Mouse (Mus musculus) lung, postnatal 0 days (tissue): ENCODE measurements around the gene Apoc1. TPM values are rescaled to one million over a fixed set of nuclear protein-coding genes. Genes with fewer than 3 reads are reported as not detected.

ENCODE experiments used
- ATAC-seq: fragments of 200-750 bp; cut with Nextera tagmentation; 2 replicates; pipeline ENCODE4 v1.8.0; 2017; ENCODE audit warnings: moderate library complexity
- DNase-seq: peaks from one replicate; pipeline ENCODE4 v3.0.0-alpha.2; 2016; ENCODE audit warnings: low spot score
- H3K27ac ChIP-seq: fragments of 300-500 bp; sonication (generic); 2 replicates; pipeline ENCODE4 v1.5.1; 2014; ENCODE audit warnings: antibody characterized with exemption, mild to moderate bottlenecking, low read length, mixed read lengths
- H3K27me3 ChIP-seq: fragments of 300-500 bp; sonication (generic); replicated peaks from 2 replicates; pipeline ENCODE4 v1.6.1; 2014; ENCODE audit warnings: low read length, mixed read lengths; ENCODE audit not compliant: insufficient read depth
- H3K36me3 ChIP-seq: fragments of 300-500 bp; sonication (generic); 2 replicates; pipeline ENCODE4 v1.6.1; 2014; ENCODE audit warnings: low read length, mixed read lengths; ENCODE audit not compliant: insufficient read depth
- H3K4me1 ChIP-seq: fragments of 300-500 bp; sonication (generic); 2 replicates; pipeline ENCODE4 v1.6.1; 2014; ENCODE audit warnings: antibody characterized with exemption, low read depth, low read length, mixed read lengths; ENCODE audit not compliant: insufficient read depth
- H3K4me2 ChIP-seq: fragments of 300-500 bp; sonication (generic); replicated peaks from 2 replicates; pipeline ENCODE4 v1.6.1; 2014; ENCODE audit warnings: low read depth, mild to moderate bottlenecking, low read length, moderate library complexity, mixed read lengths
- H3K4me3 ChIP-seq: fragments of 300-500 bp; sonication (generic); 2 replicates; pipeline ENCODE4 v1.5.1; 2014; ENCODE audit warnings: low read depth, low read length
- H3K9ac ChIP-seq: fragments of 300-500 bp; sonication (generic); replicated peaks from 2 replicates; pipeline ENCODE4 v1.6.1; 2014; ENCODE audit warnings: low read depth, mild to moderate bottlenecking
- H3K9me3 ChIP-seq: fragments of 300-500 bp; sonication (generic); 2 replicates; pipeline ENCODE4 v1.6.1; 2016; ENCODE audit warnings: low read length, mixed read lengths
- CTCF ChIP-seq: IDR thresholded peaks from 2 replicates; pipeline ENCODE4 v1.5.1; 2016; ENCODE audit warnings: antibody characterized with exemption, mild to moderate bottlenecking
- EP300 ChIP-seq: IDR thresholded peaks from 2 replicates; pipeline ENCODE4 v1.6.1; 2016; ENCODE audit warnings: antibody characterized with exemption, mild to moderate bottlenecking, control low read depth
- WGBS: fragments of 180-500 bp; shearing (Covaris S2); extraction: QIAGEN DNeasy Blood & Tissue Kit; methylation state at CpG from one replicate; pipeline ENCODE4 v1.1.7; 2014; 5-methylcytosine and 5-hydroxymethylcytosine counted together
- polyA plus RNA-seq: library from polyadenylated mRNA; unstranded; fragments of >200 nt; fragmentation: Nextera tagmentation; extraction: Ambion mirVana; gene quantifications from 2 replicates; pipeline ENCODE4 v1.2.1, GENCODE M21; 2015

Apoc1 gene
- polyA plus RNA-seq, 1 experiment from 2014 or later = 63.8 TPM

GRCm38 (mm10) chr7:19666750-19667149 lies 25.7 kb downstream of the Apoc1 start:
- H3K9me3 ChIP-seq = no peaks in the 10 kb centered on the region
- no peak overlapping the region for H3K9ac ChIP-seq
- H3K4me2 ChIP-seq = no peak overlapping the region
- no peak for ATAC-seq
- 66% methylated on average over 3 of the region's 3 CpGs for WGBS
- H3K27ac ChIP-seq = no peak overlapping the region
- H3K36me3 ChIP-seq = no peaks in the 10 kb centered on the region
- no peaks in the 10 kb centered on the region for H3K27me3 ChIP-seq
- H3K4me1 ChIP-seq = peaks cover 17% of the 10 kb centered on the region; the same call in 1 of the 2 replicates
- TF ChIP-seq EP300 (no peak), CTCF (peak; percentile 51)
- no peak overlapping the region for H3K4me3 ChIP-seq
- DNase-seq = no peak

GRCm38 (mm10) chr7:19664955-19665841 lies 27.3 kb downstream of the Apoc1 start, which contains the start of gene Clptm1:
TSS of gene Clptm1 (minus strand) at chr7:19665033.
- WGBS = 2% methylated on average over 63 of the region's 63 CpGs
- ATAC-seq = peak; percentile 88

GRCm38 (mm10) chr7:19664455-19664954 lies 28.0 kb downstream of the Apoc1 start:
- Histone ChIP-seq H3K9ac (peak overlapping the region; percentile 94), H3K4me3 (peak overlapping the region; percentile 98), H3K36me3 (no peaks in the 10 kb centered on the region), H3K27me3 (no peaks in the 10 kb centered on the region), H3K9me3 (no peaks in the 10 kb centered on the region), H3K27ac (peak overlapping the region; percentile 66), H3K4me1 (peaks cover 17% of the 10 kb centered on the region; the same call in 1 of the 2 replicates), H3K4me2 (peak overlapping the region; percentile 90)
- under 1% methylated on average over 34 of the region's 37 CpGs for WGBS
- DNase-seq = no peak
- peak; percentile 21 for ATAC-seq
- 0 out of 2 replicates have a peak, but pooled peaks have one; percentile 20 for TF ChIP-seq CTCF
- no peak for TF ChIP-seq EP300

More at GRCm38 (mm10) chr7:19664955-19665841, 27.3 kb downstream of the Apoc1 start, which contains the start of gene Clptm1:
- peak within 1 kb of the TSS; percentile 98 for H3K4me3 ChIP-seq
- peak; percentile 98 for DNase-seq
- peaks cover 17% of the 10 kb centered on the region; the same call in 1 of the 2 replicates for H3K4me1 ChIP-seq
- peak within 1 kb of the TSS; percentile 94 for H3K9ac ChIP-seq
- H3K9me3 ChIP-seq = no peaks in the 10 kb centered on the region
- H3K4me2 ChIP-seq = peak within 1 kb of the TSS; percentile 90
- no peaks in the 10 kb centered on the region for H3K36me3 ChIP-seq
- H3K27ac ChIP-seq = peak within 1 kb of the TSS; percentile 91
- TF ChIP-seq EP300 (peak; percentile 80), CTCF (peak; percentile 68)
- no peaks in the 10 kb centered on the region for H3K27me3 ChIP-seq

DNA sequence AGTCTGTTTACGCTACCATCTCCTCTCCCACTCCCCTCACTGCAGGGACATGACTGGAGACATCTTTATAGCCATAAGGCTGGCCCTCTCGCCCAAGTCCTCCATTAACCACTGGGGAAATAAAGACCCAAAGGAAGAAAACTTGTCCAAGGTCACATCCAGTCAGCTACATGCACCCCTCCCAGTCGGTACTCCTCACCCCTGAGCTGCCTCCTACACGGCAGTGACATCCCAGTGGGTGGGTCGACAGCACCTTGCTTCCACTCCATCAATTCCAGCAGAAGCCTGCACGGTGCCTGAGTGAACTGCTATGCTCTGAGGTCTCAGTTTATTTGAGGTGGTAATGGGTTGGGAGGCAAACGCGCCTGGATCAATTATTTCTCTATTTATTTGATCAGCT lies 28.5 kb downstream of the Apoc1 start:
- H3K27ac ChIP-seq = no peak overlapping the region
- H3K4me3 ChIP-seq = peak overlapping the region; percentile 98
- peak overlapping the region; percentile 90 for H3K4me2 ChIP-seq
- no peaks in the 10 kb centered on the region for H3K9me3 ChIP-seq
- TF ChIP-seq CTCF (no peak), EP300 (no peak)
- H3K4me1 ChIP-seq = peaks cover 17% of the 10 kb centered on the region; the same call in 1 of the 2 replicates
- no peak for ATAC-seq
- WGBS = 9% methylated on average over 8 of the region's 8 CpGs
- no peak for DNase-seq
- H3K9ac ChIP-seq = peak overlapping the region; percentile 94
- no peaks in the 10 kb centered on the region for H3K36me3 ChIP-seq
- no peaks in the 10 kb centered on the region for H3K27me3 ChIP-seq

GRCm38 (mm10) chr7:19652614-19653013 lies 39.8 kb downstream of the Apoc1 start:
- H3K4me2 ChIP-seq = no peak overlapping the region
- DNase-seq (no peak), ATAC-seq (no peak)
- H3K27me3 ChIP-seq = no peaks in the 10 kb centered on the region
- TF ChIP-seq EP300 (no peak), CTCF (no peak)
- no peaks in the 10 kb centered on the region for H3K9me3 ChIP-seq
- H3K27ac ChIP-seq = no peak overlapping the region
- H3K4me3 ChIP-seq = no peak overlapping the region
- H3K36me3 ChIP-seq = peaks cover 17% of the 10 kb centered on the region
- WGBS = 92% methylated on average over 2 of the region's 2 CpGs
- no peaks in the 10 kb centered on the region for H3K4me1 ChIP-seq
- H3K9ac ChIP-seq = no peak overlapping the region

DNA sequence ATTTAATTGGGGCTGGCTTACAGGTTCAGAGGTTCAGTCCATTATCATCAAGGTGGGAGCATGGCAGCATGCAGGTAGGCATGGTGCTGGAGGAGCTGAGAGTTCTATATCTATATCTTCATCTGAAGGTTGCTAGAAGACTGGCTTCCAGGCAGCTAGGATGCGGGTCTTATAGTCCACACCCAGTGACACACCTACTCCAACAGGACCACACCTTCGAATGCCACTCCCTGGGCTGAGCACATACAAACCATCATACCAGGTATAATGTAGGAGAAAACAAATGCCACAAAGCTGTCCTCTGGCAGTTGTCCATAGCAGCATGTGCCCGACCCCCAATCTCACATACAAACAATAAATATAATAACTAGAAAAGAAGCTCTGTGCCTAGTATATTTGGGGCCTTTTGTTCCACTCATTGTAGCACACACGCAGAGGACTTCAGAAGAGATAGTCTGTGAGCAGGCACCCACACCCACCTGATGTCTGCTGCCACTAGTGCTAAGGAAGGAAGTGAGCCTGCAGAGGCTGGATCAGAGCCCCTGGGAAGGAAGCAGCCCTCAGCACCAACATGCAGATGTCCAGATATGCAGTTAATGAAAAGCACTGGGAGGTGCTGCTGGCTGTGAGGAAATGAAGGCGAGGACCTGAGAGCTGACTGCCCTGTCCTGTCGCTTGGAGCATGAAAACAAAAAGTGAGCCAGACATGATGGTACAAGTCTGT lies 41.2 kb downstream of the Apoc1 start:
- no peaks in the 10 kb centered on the region for H3K9me3 ChIP-seq
- peak; percentile 59; the same call in 1 of the 2 replicates for ATAC-seq
- WGBS = 80% methylated on average over 6 of the region's 6 CpGs

More for the DNA sequence above, 41.2 kb downstream of the Apoc1 start:
- no peak overlapping the region for H3K4me2 ChIP-seq
- H3K4me3 ChIP-seq = no peak overlapping the region
- TF ChIP-seq EP300 = no peak
- TF ChIP-seq CTCF = no peak
- no peak for DNase-seq
- H3K4me1 ChIP-seq = no peaks in the 10 kb centered on the region
- no peak overlapping the region for H3K9ac ChIP-seq
- H3K27me3 ChIP-seq = no peaks in the 10 kb centered on the region
- H3K36me3 ChIP-seq = peaks cover 17% of the 10 kb centered on the region
- no peak overlapping the region for H3K27ac ChIP-seq
